Mouse (Mus musculus) liver, embryonic 11.5 days (tissue): Measurements from ENCODE around the gene Rnf225. TPM values are rescaled to one million over a fixed set of nuclear protein-coding genes. Genes with fewer than 3 reads are reported as not detected.
"Not testable (repeated sequence)": the region's sequence is repeated elsewhere in the genome, so short reads cannot be mapped to it uniquely, and the experiment has no call there.

Experiments
- ATAC-seq: fragments of 200-750 bp; cut with Nextera tagmentation; replicated peaks from 2 replicates; pipeline ENCODE4 v1.8.0; 2017; ENCODE audit warnings: moderate number of reproducible peaks, mild to moderate bottlenecking, moderate TSS enrichment, moderate library complexity; ENCODE audit not compliant: low FRiP score
- DNase-seq: peaks from one replicate; pipeline ENCODE4 v3.0.0-alpha.2; 2017; ENCODE audit warnings: low spot score
- H3K27ac ChIP-seq: fragments of 300-500 bp; sonication (generic); 2 replicates; pipeline ENCODE4 v1.5.1; 2014; ENCODE audit warnings: mild to moderate bottlenecking, low read depth, low read length, control low read depth
- H3K27me3 ChIP-seq: fragments of 300-500 bp; sonication (generic); replicated peaks from 2 replicates; pipeline ENCODE4 v1.6.1; 2014; ENCODE audit warnings: low read length, mixed read lengths; ENCODE audit not compliant: control insufficient read depth, insufficient read depth
- H3K36me3 ChIP-seq: fragments of 300-500 bp; sonication (generic); 2 replicates; pipeline ENCODE4 v1.6.1; 2014; ENCODE audit warnings: mild to moderate bottlenecking, low read length, moderate library complexity, mixed read lengths; ENCODE audit not compliant: control insufficient read depth, insufficient read depth
- H3K4me1 ChIP-seq: fragments of 300-500 bp; sonication (generic); replicated peaks from 2 replicates; pipeline ENCODE4 v1.6.1; 2014; ENCODE audit warnings: low read length, mixed read lengths; ENCODE audit not compliant: control insufficient read depth, insufficient read depth
- H3K4me2 ChIP-seq: fragments of 300-500 bp; sonication (generic); 2 replicates; pipeline ENCODE4 v1.6.1; 2014; ENCODE audit warnings: mild to moderate bottlenecking, control low read depth, moderate library complexity
- H3K4me3 ChIP-seq: fragments of 300-500 bp; sonication (generic); 2 replicates; pipeline ENCODE4 v1.5.1; 2014; ENCODE audit warnings: low read depth, low read length, control low read depth
- H3K9ac ChIP-seq: fragments of 300-500 bp; sonication (generic); 2 replicates; pipeline ENCODE4 v1.6.1; 2014; ENCODE audit warnings: low read depth, low read length, control low read depth
- H3K9me3 ChIP-seq: fragments of 300-500 bp; sonication (generic); 2 replicates; pipeline ENCODE4 v1.6.1; 2016; ENCODE audit warnings: low read length, inconsistent platforms, mixed read lengths; ENCODE audit not compliant: control insufficient read depth
- WGBS: fragments of 180-500 bp; shearing (Covaris S2); extraction: QIAGEN DNeasy Blood & Tissue Kit; methylation state at CpG from one replicate; pipeline ENCODE4 v1.1.7; 2014; 5-methylcytosine and 5-hydroxymethylcytosine counted together
- polyA plus RNA-seq: library from polyadenylated mRNA; unstranded; fragments of >200 nt; fragmentation: Nextera tagmentation; extraction: Ambion mirVana; gene quantifications from 2 replicates; pipeline ENCODE4 v1.2.1, GENCODE M21; 2014

The Rnf225 gene
- polyA plus RNA-seq, 1 experiment from 2014 or later: 0.38 TPM

GRCm38 (mm10) chr7:12921318-12921704 lies 5.9 kb upstream of the Rnf225 start:
- 1% methylated on average over 3 of the region's 3 CpGs for WGBS
- ATAC-seq (no peak), DNase-seq (no peak)
- Histone ChIP-seq H3K27me3 (no peaks in the 10 kb centered on the region), H3K27ac (peak overlapping the region; percentile 92), H3K4me3 (peak overlapping the region; percentile 98), H3K4me1 (peaks cover 12% of the 10 kb centered on the region), H3K36me3 (peaks cover 35% of the 10 kb centered on the region), H3K9ac (peak overlapping the region; percentile 90), H3K9me3 (no peaks in the 10 kb centered on the region), H3K4me2 (peak overlapping the region; percentile 86)

- peak; percentile 95 for ATAC-seq
- peak; percentile 93 for DNase-seq
- H3K4me1 ChIP-seq: peaks cover 12% of the 10 kb centered on the region
- no peaks in the 10 kb centered on the region for H3K9me3 ChIP-seq
- peak within 1 kb of the TSS; percentile 99 for H3K9ac ChIP-seq
- H3K36me3 ChIP-seq: peaks cover 41% of the 10 kb centered on the region
- peak within 1 kb of the TSS; percentile 96 for H3K4me2 ChIP-seq
- H3K4me3 ChIP-seq: peak within 1 kb of the TSS; percentile 98
- no peaks in the 10 kb centered on the region for H3K27me3 ChIP-seq
- under 1% methylated on average over 55 of the region's 55 CpGs for whole genome bisulfite sequencing
- peak within 1 kb of the TSS; percentile 92 for H3K27ac ChIP-seq
Measured at GRCm38 (mm10) chr7:12921705-12922465, 5.3 kb upstream of the Rnf225 start, which contains the start of gene Rps5. Gene Rps5, plus strand, starts transcription at chr7:12922290.

GRCm38 (mm10) chr7:12922729-12923128 lies 4.5 kb upstream of the Rnf225 start:
- Histone ChIP-seq H3K4me2 (peak overlapping the region; percentile 96), H3K36me3 (peaks cover 44% of the 10 kb centered on the region), H3K4me1 (peaks cover 14% of the 10 kb centered on the region), H3K27ac (peak overlapping the region; percentile 77), H3K27me3 (no peaks in the 10 kb centered on the region), H3K4me3 (peak overlapping the region; percentile 98), H3K9me3 (no peaks in the 10 kb centered on the region), H3K9ac (peak overlapping the region; percentile 99)
- 1% methylated on average over 8 of the region's 8 CpGs for WGBS
- DNase-seq: no peak
- no peak for ATAC-seq

- Histone ChIP-seq H3K4me2 (no peak overlapping the region), H3K4me1 (peaks cover 19% of the 10 kb centered on the region), H3K9ac (no peak overlapping the region), H3K9me3 (no peaks in the 10 kb centered on the region), H3K27me3 (peaks cover 4% of the 10 kb centered on the region; the same call in 1 of the 2 replicates), H3K27ac (no peak overlapping the region), H3K4me3 (no peak overlapping the region), H3K36me3 (peaks cover 44% of the 10 kb centered on the region)
- no peak for ATAC-seq
- peak; percentile 36 for DNase-seq
- 81% methylated on average over 7 of the region's 7 CpGs for WGBS
Measured at GRCm38 (mm10) chr7:12926316-12926715, 900 bp upstream of the Rnf225 start.

- ATAC-seq (peak; percentile 52), DNase-seq (peak; percentile 69)
- peak overlapping the region; percentile 53 for H3K9ac ChIP-seq
- peak overlapping the region; percentile 74 for H3K4me2 ChIP-seq
- peaks cover 4% of the 10 kb centered on the region; the same call in 1 of the 2 replicates for H3K27me3 ChIP-seq
- WGBS: 6% methylated on average over 64 of the region's 65 CpGs
- H3K36me3 ChIP-seq: peaks cover 40% of the 10 kb centered on the region
- no peak overlapping the region for H3K27ac ChIP-seq
- no peaks in the 10 kb centered on the region for H3K9me3 ChIP-seq
- H3K4me1 ChIP-seq: peaks cover 19% of the 10 kb centered on the region
- peak overlapping the region; percentile 40 for H3K4me3 ChIP-seq
Measured at GRCm38 (mm10) chr7:12927693-12928589, 725 bp downstream of the Rnf225 start.

GRCm38 (mm10) chr7:12933615-12934140 lies 6.5 kb downstream of the Rnf225 start:
- no peak overlapping the region for H3K4me3 ChIP-seq
- no peak overlapping the region for H3K27ac ChIP-seq
- no peak overlapping the region for H3K4me2 ChIP-seq
- H3K27me3 ChIP-seq: peaks cover 1% of the 10 kb centered on the region; the same call in 1 of the 2 replicates
- ATAC-seq (no peak), DNase-seq (no peak)
- H3K9ac ChIP-seq: no peak overlapping the region
- H3K9me3 ChIP-seq: no peaks in the 10 kb centered on the region
- no peaks in the 10 kb centered on the region for H3K4me1 ChIP-seq
- H3K36me3 ChIP-seq: no peaks in the 10 kb centered on the region
- 77% methylated on average over 4 of the region's 4 CpGs for WGBS

- H3K27ac ChIP-seq: no peak overlapping the region
- H3K9me3 ChIP-seq: no peaks in the 10 kb centered on the region
- H3K9ac ChIP-seq: no peak overlapping the region
- no peak overlapping the region for H3K4me2 ChIP-seq
- no peak for DNase-seq
- H3K27me3 ChIP-seq: no peaks in the 10 kb centered on the region
- WGBS: 65% methylated on average over 3 of the region's 3 CpGs
- no peaks in the 10 kb centered on the region for H3K4me1 ChIP-seq
- no peaks in the 10 kb centered on the region for H3K36me3 ChIP-seq
- peak; percentile 69; the same call in 1 of the 2 replicates for ATAC-seq
- H3K4me3 ChIP-seq: no peak overlapping the region
Measured at GRCm38 (mm10) chr7:12934808-12935207, 7.6 kb downstream of the Rnf225 start.

GRCm38 (mm10) chr7:12937254-12937803 lies 10.1 kb downstream of the Rnf225 start:
- H3K4me3 ChIP-seq, H3K9me3 ChIP-seq, DNase-seq, H3K4me1 ChIP-seq, H3K27ac ChIP-seq, H3K9ac ChIP-seq, H3K27me3 ChIP-seq, ATAC-seq, H3K4me2 ChIP-seq, H3K36me3 ChIP-seq: not testable (repeated sequence)
- 76% methylated on average over 4 of the region's 4 CpGs for WGBS
